Mouse (Mus musculus): ENCODE results near the gene Sycp2. TPM values are rescaled to one million over a fixed set of nuclear protein-coding genes. Genes with fewer than 3 reads are reported as not detected.

Sycp2 gene
- 0.02 TPM in 1 of 2 replicates, not detected in the other for polyA plus RNA-seq (2015; fragmentation: Nextera tagmentation; extraction: Ambion mirVana)

GRCm38 (mm10) chr2:178407053-178407815 lies at the start of gene Sycp2:
Sycp2 (minus strand) TSS chr2:178407685.
- no peaks in the 10 kb centered on the region for H3K4me1 ChIP-seq (replicated peaks; ENCODE audit: control insufficient read depth, insufficient read depth)
- no peaks in the 10 kb centered on the region for H3K36me3 ChIP-seq (ENCODE audit: control insufficient read depth, insufficient read depth, low read length)
- no peaks in the 10 kb centered on the region for H3K27me3 ChIP-seq (ENCODE audit: control insufficient read depth, insufficient read depth, low read length)
- no peak within 1 kb of the TSS for H3K9ac ChIP-seq (ENCODE audit: low read length)
- H3K27ac ChIP-seq (replicated peaks): no peak within 1 kb of the TSS
- DNase-seq (ENCODE audit: low spot score) (no peak), ATAC-seq (ENCODE audit: low FRiP score, low TSS enrichment) (peak; percentile 60)
- H3K4me2 ChIP-seq (replicated peaks; ENCODE audit: low read depth): no peak within 1 kb of the TSS
- no peak within 1 kb of the TSS for H3K4me3 ChIP-seq (ENCODE audit: low read depth, low read length)
- H3K9me3 ChIP-seq (ENCODE audit: control insufficient read depth, low read length): no peaks in the 10 kb centered on the region
- WGBS: 78% methylated on average over 52 of the region's 52 CpGs
- no peak for TF ChIP-seq EP300 (optimal IDR thresholded peaks at IDR 0.05)
- peak; percentile 44 for TF ChIP-seq CTCF (IDR thresholded peaks at IDR 0.05; ENCODE audit: low read depth)

GRCm38 (mm10) chr2:178454664-178455516 lies 47.4 kb upstream of the Sycp2 start:
- TF ChIP-seq CTCF (IDR thresholded peaks at IDR 0.05; ENCODE audit: low read depth) (no peak), EP300 (optimal IDR thresholded peaks at IDR 0.05) (peak; percentile 85)

GRCm38 (mm10) chr2:178450961-178451360 lies 43.5 kb upstream of the Sycp2 start:
- Histone ChIP-seq H3K9ac (ENCODE audit: low read length) (no peak overlapping the region), H3K4me1 (replicated peaks; ENCODE audit: control insufficient read depth, insufficient read depth) (0 out of 2 replicates have a peak, but pooled peaks cover 5% of the 10 kb centered on the region), H3K27me3 (ENCODE audit: control insufficient read depth, insufficient read depth, low read length) (no peaks in the 10 kb centered on the region), H3K4me3 (ENCODE audit: low read depth, low read length) (no peak overlapping the region), H3K36me3 (ENCODE audit: control insufficient read depth, insufficient read depth, low read length) (no peaks in the 10 kb centered on the region), H3K4me2 (replicated peaks; ENCODE audit: low read depth) (no peak overlapping the region), H3K27ac (replicated peaks) (no peak overlapping the region), H3K9me3 (ENCODE audit: control insufficient read depth, low read length) (no peaks in the 10 kb centered on the region)
- TF ChIP-seq CTCF (IDR thresholded peaks at IDR 0.05; ENCODE audit: low read depth) (no peak), EP300 (optimal IDR thresholded peaks at IDR 0.05) (no peak)
- DNase-seq (ENCODE audit: low spot score): no peak
- no peak for ATAC-seq (ENCODE audit: low FRiP score, low TSS enrichment)
- WGBS: 78% methylated on average over 10 of the region's 10 CpGs

More at GRCm38 (mm10) chr2:178454664-178455516, 47.4 kb upstream of the Sycp2 start:
- Histone ChIP-seq H3K4me3 (ENCODE audit: low read depth, low read length) (no peak overlapping the region), H3K9me3 (ENCODE audit: control insufficient read depth, low read length) (no peaks in the 10 kb centered on the region), H3K27me3 (ENCODE audit: control insufficient read depth, insufficient read depth, low read length) (no peaks in the 10 kb centered on the region), H3K27ac (replicated peaks) (peak overlapping the region; percentile 58), H3K4me2 (replicated peaks; ENCODE audit: low read depth) (0 out of 2 replicates have a peak overlapping the region, but pooled peaks have one; percentile 14), H3K36me3 (ENCODE audit: control insufficient read depth, insufficient read depth, low read length) (no peaks in the 10 kb centered on the region), H3K4me1 (replicated peaks; ENCODE audit: control insufficient read depth, insufficient read depth) (0 out of 2 replicates have a peak, but pooled peaks cover 5% of the 10 kb centered on the region), H3K9ac (ENCODE audit: low read length) (no peak overlapping the region)
- ATAC-seq (ENCODE audit: low FRiP score, low TSS enrichment) (peak; percentile 77), DNase-seq (ENCODE audit: low spot score) (peak; percentile 33)
- 17% methylated on average over 17 of the region's 17 CpGs for WGBS

- H3K4me2 ChIP-seq (replicated peaks; ENCODE audit: low read depth): no peak overlapping the region
- no peaks in the 10 kb centered on the region for H3K36me3 ChIP-seq (ENCODE audit: control insufficient read depth, insufficient read depth, low read length)
- no peak for ATAC-seq (ENCODE audit: low FRiP score, low TSS enrichment)
- H3K27ac ChIP-seq (replicated peaks): no peak overlapping the region
- 0 out of 2 replicates have a peak, but pooled peaks cover 1% of the 10 kb centered on the region for H3K4me1 ChIP-seq (replicated peaks; ENCODE audit: control insufficient read depth, insufficient read depth)
- TF ChIP-seq EP300 (optimal IDR thresholded peaks at IDR 0.05) (no peak), CTCF (IDR thresholded peaks at IDR 0.05; ENCODE audit: low read depth) (no peak)
- H3K27me3 ChIP-seq (ENCODE audit: control insufficient read depth, insufficient read depth, low read length): no peaks in the 10 kb centered on the region
- 30% methylated on average over 2 of the region's 2 CpGs for WGBS
- DNase-seq (ENCODE audit: low spot score): no peak
- no peaks in the 10 kb centered on the region for H3K9me3 ChIP-seq (ENCODE audit: control insufficient read depth, low read length)
- no peak overlapping the region for H3K9ac ChIP-seq (ENCODE audit: low read length)
- H3K4me3 ChIP-seq (ENCODE audit: low read depth, low read length): no peak overlapping the region
Observed at GRCm38 (mm10) chr2:178450236-178450635, 42.8 kb upstream of the Sycp2 start.

- WGBS: 75% methylated on average over 4 of the region's 4 CpGs
Observed at GRCm38 (mm10) chr2:178449386-178449785, 41.9 kb upstream of the Sycp2 start.

More at GRCm38 (mm10) chr2:178449386-178449785, 41.9 kb upstream of the Sycp2 start:
- DNase-seq (ENCODE audit: low spot score) (no peak), ATAC-seq (ENCODE audit: low FRiP score, low TSS enrichment) (no peak)
- TF ChIP-seq CTCF (IDR thresholded peaks at IDR 0.05; ENCODE audit: low read depth) (no peak), EP300 (optimal IDR thresholded peaks at IDR 0.05) (no peak)
- Histone ChIP-seq H3K4me3 (ENCODE audit: low read depth, low read length) (no peak overlapping the region), H3K27me3 (ENCODE audit: control insufficient read depth, insufficient read depth, low read length) (no peaks in the 10 kb centered on the region), H3K9me3 (ENCODE audit: control insufficient read depth, low read length) (no peaks in the 10 kb centered on the region), H3K27ac (replicated peaks) (no peak overlapping the region), H3K36me3 (ENCODE audit: control insufficient read depth, insufficient read depth, low read length) (no peaks in the 10 kb centered on the region), H3K4me1 (replicated peaks; ENCODE audit: control insufficient read depth, insufficient read depth) (no peaks in the 10 kb centered on the region), H3K9ac (ENCODE audit: low read length) (no peak overlapping the region), H3K4me2 (replicated peaks; ENCODE audit: low read depth) (no peak overlapping the region)

Measured in stomach, postnatal 0 days (tissue).